Mouse (Mus musculus) kidney, adult 8-10 months (tissue): ENCODE data around the gene Gm20812.
"Not testable (repeated sequence)": the region's sequence is repeated elsewhere in the genome, so short reads cannot be mapped to it uniquely, and the experiment has no call there.

Experiments
- DNase-seq, 2 experiments: peaks; one replicate each; pipeline ENCODE4 v3.0.0; 2022

The Gm20812 gene

GRCm38 (mm10) chrY:12381681-12382080, at the start of gene Gm20812:
Gene Gm20812 (plus strand): TSS chrY:12381981.
- not testable (repeated sequence) for DNase-seq
